Mouse (Mus musculus) myocyte (in vitro differentiated cells): Measurements from ENCODE around the gene Grin3b.

Experiments used
- CEBPB ChIP-seq: IDR thresholded peaks from 2 replicates; pipeline ENCODE4 v1.6.1; 2011; ENCODE audit warnings: mild to moderate bottlenecking, moderate library complexity; ENCODE audit not compliant: poor library complexity, insufficient read depth, severe bottlenecking
- E2F4 ChIP-seq: IDR thresholded peaks from one replicate; pipeline ENCODE4 v1.6.1; 2011; ENCODE audit warnings: mild to moderate bottlenecking, control low read depth, moderate library complexity; ENCODE audit not compliant: insufficient read depth
- MAX ChIP-seq: IDR thresholded peaks from one replicate; pipeline ENCODE4 v1.6.1; 2011; ENCODE audit warnings: low read depth, mild to moderate bottlenecking, control low read depth
- MYOD1 ChIP-seq, 3 experiments: IDR thresholded peaks; one replicate each; pipeline ENCODE4 v1.6.1; 2011; ENCODE audit warnings: control low read depth in 2 of 3, low read depth in 2 of 3, mild to moderate bottlenecking in 2 of 3, moderate library complexity in 1 of 3; ENCODE audit not compliant: insufficient read length in 2 of 3, control insufficient read depth in 1 of 3
- MYOG ChIP-seq, 3 experiments: IDR thresholded peaks; one replicate each; pipeline ENCODE4 v1.6.1; 2011; ENCODE audit warnings: control low read depth in 2 of 3, low read depth in 2 of 3, mild to moderate bottlenecking in 2 of 3; ENCODE audit not compliant: insufficient read length in 2 of 3, control insufficient read depth in 1 of 3, insufficient read depth in 1 of 3
- POLR2A ChIP-seq: IDR thresholded peaks from one replicate; pipeline ENCODE4 v1.6.1; 2011; ENCODE audit warnings: low read depth, mild to moderate bottlenecking, control low read depth, moderate library complexity; ENCODE audit not compliant: insufficient read length
- POLR2AphosphoS2 ChIP-seq: IDR thresholded peaks from one replicate; pipeline ENCODE4 v1.6.1; 2011; ENCODE audit warnings: low read depth, control low read depth; ENCODE audit not compliant: insufficient read length
- REST ChIP-seq: IDR thresholded peaks from one replicate; pipeline ENCODE4 v1.6.1; 2011; ENCODE audit warnings: mild to moderate bottlenecking, control low read depth, moderate library complexity; ENCODE audit not compliant: insufficient read depth, insufficient read length
- TCF12 ChIP-seq: IDR thresholded peaks from one replicate; pipeline ENCODE4 v1.6.1; 2011; ENCODE audit warnings: mild to moderate bottlenecking, control low read depth; ENCODE audit not compliant: poor library complexity, insufficient read depth, severe bottlenecking
- TCF3 ChIP-seq: IDR thresholded peaks from one replicate; pipeline ENCODE4 v1.6.1; 2011; ENCODE audit warnings: low read depth, control low read depth; ENCODE audit not compliant: insufficient read length
- USF1 ChIP-seq: IDR thresholded peaks from one replicate; pipeline ENCODE4 v1.6.1; 2011; ENCODE audit warnings: low read depth, mild to moderate bottlenecking, control low read depth, moderate library complexity

DNA sequence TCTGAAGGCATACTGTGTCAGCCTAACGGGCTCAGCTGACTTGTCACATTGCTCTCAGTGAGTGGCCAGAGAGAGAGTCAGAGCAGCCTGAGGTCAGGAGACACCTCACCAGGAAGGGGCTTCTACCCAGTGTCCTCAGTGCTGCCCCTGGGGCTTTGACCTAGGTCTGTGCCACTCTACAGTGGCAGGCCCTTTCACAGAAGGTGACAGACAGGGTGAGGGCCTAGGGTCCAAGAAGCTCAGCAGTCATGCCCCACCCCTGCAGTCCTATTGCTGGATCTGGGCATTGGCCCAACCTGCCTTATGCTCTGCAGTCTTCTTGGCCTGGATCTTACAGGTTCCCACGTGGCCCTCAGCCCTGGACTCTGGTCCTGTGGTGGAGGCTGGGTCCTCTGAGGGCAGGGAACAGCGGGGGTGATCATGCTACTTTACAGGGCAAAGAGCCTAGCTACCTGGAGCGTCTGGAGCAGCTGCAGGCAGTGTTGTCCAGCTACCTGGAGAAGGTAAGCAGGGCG lies 3.6 kb upstream of the Grin3b start:
- no peak for TF ChIP-seq TCF12
- TF ChIP-seq MYOG (IDR thresholded peaks at IDR 0.05; ENCODE audit: control insufficient read depth in 1 of 3, insufficient read depth in 1 of 3, insufficient read length in 2 of 3, low read depth in 2 of 3): no peak
- TF ChIP-seq POLR2A: no peak
- no peak for TF ChIP-seq E2F4
- no peak for TF ChIP-seq CEBPB
- no peak for TF ChIP-seq USF1
- TF ChIP-seq POLR2AphosphoS2: no peak
- TF ChIP-seq MAX: no peak
- no peak for TF ChIP-seq MYOD1 (IDR thresholded peaks at IDR 0.05; ENCODE audit: control insufficient read depth in 1 of 3, insufficient read length in 2 of 3, low read depth in 2 of 3)
- no peak for TF ChIP-seq TCF3
- no peak for TF ChIP-seq REST
